Mouse (Mus musculus): ENCODE data around the gene Nckap5l. TPM values are rescaled to one million over a fixed set of nuclear protein-coding genes. Genes with fewer than 3 reads are reported as not detected.
A peak's percentile ranks its signal among the peaks of the same experiment; 100 is the strongest.

Gene Nckap5l
- polyA plus RNA-seq (2015; fragmentation: Nextera tagmentation; extraction: Ambion mirVana) = 8.7 and 11.6 TPM in 2 replicates

DNA sequence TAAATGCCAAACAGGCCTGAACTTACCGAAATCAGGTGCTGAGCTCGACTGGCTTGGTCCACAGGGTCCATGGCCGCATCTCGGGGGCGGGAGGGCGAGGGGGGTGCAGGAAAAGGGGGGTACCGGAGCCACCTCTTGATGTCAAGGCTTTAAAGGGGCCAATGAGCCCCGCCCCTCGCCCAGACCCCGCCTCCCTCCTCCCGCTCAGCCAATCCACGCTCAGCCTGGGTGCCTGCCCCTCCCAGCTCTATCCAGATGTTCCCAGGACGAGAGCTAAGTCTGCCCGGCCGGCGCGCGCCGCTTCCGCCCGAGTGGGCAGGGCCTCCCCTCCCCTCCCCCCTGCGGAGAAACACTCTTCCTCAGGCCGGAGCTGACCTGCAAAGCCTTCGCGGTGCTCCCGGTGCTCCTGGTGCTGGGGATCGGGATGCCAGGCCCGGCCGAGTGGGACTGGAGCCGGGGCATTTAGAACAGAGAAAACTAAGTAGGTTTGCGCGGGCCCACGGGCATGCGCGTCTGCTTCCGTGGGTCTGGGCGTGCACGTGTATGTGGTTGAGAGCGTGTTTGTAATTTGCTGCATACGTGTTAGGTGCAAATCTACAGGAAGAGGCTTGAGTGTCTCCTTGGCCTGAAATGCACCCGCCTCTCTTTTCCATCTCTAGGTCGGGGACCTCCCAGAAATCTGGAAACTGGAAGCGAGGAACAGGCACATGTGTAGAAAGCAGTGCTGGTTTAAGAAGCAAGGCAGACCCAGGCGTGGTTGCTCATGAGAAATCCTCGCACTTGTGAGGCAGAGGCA, at the start of gene Nckap5l:
TSS of gene Nckap5l (minus strand) at position 143 of the 796 bp plus-strand sequence.
- peaks cover 4% of the 10 kb centered on the region; the same call in 1 of the 2 replicates for H3K36me3 ChIP-seq
- WGBS = under 1% methylated on average over 45 of the region's 45 CpGs
- no peaks in the 10 kb centered on the region for H3K9me3 ChIP-seq
- H3K9ac ChIP-seq = peak within 1 kb of the TSS; percentile 61
- H3K27me3 ChIP-seq = no peaks in the 10 kb centered on the region
- H3K4me1 ChIP-seq = peaks cover 43% of the 10 kb centered on the region
- peak within 1 kb of the TSS; percentile 81 for H3K4me3 ChIP-seq
- peak within 1 kb of the TSS; percentile 81 for H3K4me2 ChIP-seq
- peak within 1 kb of the TSS; percentile 89 for H3K27ac ChIP-seq
- peak; percentile 94 for ATAC-seq (ENCODE audit: borderline replicate concordance, extremely low read depth, low FRiP score, low TSS enrichment)

DNA sequence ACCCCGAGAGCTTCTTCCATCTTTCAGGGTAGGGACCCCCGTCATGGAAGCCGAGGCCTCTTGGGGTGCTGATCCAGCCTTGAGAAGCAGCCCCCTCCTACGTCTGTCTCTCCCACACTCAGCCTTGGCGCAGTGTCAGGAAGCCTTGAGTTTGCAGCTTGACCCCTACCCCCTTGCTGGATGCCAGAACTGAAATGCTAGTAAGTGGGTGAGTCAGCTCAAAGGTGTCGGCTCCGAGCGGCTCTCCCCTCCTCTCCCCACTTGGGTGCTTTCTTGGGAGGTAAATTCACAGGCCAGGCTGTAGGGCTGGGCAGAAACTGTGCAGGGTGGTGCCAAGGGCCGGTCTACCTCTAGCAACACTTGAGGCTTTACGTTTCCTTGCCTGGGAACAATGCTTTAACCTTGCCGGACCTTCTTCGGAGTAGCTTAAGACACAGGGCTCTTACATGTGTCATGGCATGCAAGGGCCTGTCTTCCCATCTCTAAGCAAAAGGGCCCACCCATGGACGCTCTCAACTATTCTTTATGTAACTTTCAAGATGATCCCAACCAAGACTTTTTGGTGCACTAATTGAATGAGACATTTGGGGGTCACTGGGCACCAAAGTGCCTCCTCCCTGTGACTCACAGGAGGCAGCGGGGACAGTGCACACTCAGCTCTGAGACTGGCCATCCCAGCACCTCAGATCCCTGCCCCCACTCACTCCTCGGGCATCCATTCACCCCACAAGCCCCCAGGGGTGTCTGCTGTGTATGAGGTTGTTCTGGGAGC, 48.0 kb upstream of the Nckap5l start:
- Histone ChIP-seq H3K9me3 (no peaks in the 10 kb centered on the region), H3K9ac (no peak overlapping the region), H3K36me3 (no peaks in the 10 kb centered on the region), H3K4me1 (peaks cover 55% of the 10 kb centered on the region), H3K27me3 (no peaks in the 10 kb centered on the region), H3K4me3 (no peak overlapping the region), H3K27ac (peak overlapping the region; percentile 47), H3K4me2 (no peak overlapping the region)
- WGBS = 41% methylated on average over 15 of the region's 15 CpGs
- ATAC-seq (ENCODE audit: borderline replicate concordance, extremely low read depth, low FRiP score, low TSS enrichment) = peak; percentile 71

DNA sequence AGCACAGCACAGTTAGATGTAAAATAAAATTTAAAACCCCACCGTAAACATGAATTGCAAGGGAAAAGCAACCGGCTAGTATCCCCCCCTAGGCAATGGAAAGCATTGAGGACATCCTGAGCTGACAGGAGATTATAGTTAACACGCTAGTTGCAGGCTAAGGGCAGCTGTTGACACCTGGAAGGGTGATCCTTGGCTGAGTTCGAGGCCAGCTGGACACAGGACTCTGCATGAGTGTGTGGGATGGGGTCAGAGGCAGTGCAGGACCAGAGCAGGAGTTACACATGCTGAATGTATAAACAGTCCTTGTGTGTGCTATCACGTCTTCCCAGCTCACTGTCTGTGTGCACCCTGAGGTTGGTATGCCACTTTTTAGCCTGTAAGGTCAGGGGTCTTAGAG, 45.7 kb upstream of the Nckap5l start:
- no peak overlapping the region for H3K27ac ChIP-seq
- peaks cover 72% of the 10 kb centered on the region for H3K4me1 ChIP-seq
- no peak overlapping the region for H3K4me2 ChIP-seq
- H3K9me3 ChIP-seq = no peaks in the 10 kb centered on the region
- no peaks in the 10 kb centered on the region for H3K27me3 ChIP-seq
- no peak for ATAC-seq (ENCODE audit: borderline replicate concordance, extremely low read depth, low FRiP score, low TSS enrichment)
- 67% methylated on average over 5 of the region's 5 CpGs for WGBS
- no peak overlapping the region for H3K9ac ChIP-seq
- no peaks in the 10 kb centered on the region for H3K36me3 ChIP-seq
- no peak overlapping the region for H3K4me3 ChIP-seq

DNA sequence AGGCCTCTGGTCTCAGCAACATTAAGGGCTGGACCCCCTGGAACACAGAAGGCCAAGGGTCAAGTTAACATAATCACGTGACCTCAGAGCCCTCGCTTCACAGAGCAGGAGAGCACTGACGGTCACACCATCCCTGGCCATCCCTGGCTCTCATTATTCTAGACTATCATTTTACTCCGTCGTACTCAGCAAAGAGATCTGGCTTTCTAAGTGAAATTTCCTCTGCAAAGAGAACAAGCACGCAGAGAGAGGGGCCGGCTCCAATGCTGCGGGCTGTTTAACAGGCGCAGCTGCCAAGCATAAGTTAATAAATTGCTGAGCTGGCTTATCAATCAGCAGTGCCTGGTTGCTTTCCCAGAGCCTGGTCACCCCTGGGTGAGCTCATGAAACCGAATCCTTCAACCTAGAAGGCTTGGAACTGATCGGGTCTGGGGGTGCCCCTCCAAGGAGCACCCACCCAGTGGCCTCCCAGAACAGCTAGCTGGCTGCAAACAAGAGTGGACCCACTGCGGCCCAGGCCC, 44.8 kb upstream of the Nckap5l start:
- Histone ChIP-seq H3K4me1 (peaks cover 81% of the 10 kb centered on the region), H3K4me3 (no peak overlapping the region), H3K9me3 (no peaks in the 10 kb centered on the region), H3K4me2 (no peak overlapping the region), H3K9ac (no peak overlapping the region), H3K36me3 (no peaks in the 10 kb centered on the region), H3K27ac (peak overlapping the region; percentile 41), H3K27me3 (no peaks in the 10 kb centered on the region)
- WGBS = 44% methylated on average over 12 of the region's 12 CpGs
- no peak for ATAC-seq (ENCODE audit: borderline replicate concordance, extremely low read depth, low FRiP score, low TSS enrichment)

DNA sequence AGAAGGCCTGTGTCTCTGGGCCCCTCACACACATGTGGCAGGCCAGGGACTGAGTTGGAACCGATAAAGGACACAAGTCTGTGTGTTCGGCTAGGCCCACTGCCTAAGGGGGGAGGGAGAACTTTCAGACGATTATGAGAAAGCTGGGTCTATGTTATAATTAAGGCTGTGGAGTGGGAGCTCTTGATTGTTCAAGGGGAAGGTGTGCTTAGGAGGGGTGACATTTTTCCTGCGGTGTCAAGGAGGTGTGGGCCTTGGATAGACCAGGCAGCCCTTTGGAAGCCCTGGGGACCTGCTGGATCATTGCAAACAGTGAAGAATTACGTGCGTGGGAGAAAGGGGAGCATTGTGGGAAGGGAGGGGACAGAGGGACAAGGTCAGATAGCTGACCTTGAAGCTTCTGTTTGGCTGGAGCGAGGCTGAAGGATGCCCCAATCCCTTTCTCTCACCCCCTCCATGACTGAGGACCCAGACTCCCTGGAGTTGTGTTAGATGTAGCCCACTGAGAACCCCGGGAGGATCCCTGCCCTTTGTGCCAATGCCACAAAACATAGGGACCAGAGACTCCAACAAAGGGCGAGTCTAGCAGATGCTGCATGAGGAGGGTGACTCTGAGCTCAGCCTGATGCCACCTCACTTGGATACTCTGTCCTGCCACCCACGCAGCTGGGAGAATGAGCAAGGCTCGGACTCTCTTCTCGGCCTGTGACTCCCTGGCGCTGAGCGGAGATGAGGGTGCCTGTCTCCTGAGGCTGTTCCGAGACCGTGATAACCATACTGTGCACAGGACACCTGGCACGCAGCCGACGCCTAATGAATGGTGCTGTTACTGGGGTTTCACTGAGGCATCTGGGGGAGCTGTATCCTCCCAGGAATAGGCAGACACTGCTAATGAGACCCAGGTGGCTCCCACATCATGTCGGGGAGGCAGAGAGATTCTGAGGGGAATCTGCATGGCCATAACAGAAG, 44.0 kb upstream of the Nckap5l start:
- H3K27ac ChIP-seq = peak overlapping the region; percentile 41
- no peaks in the 10 kb centered on the region for H3K9me3 ChIP-seq
- H3K9ac ChIP-seq = no peak overlapping the region
- no peak overlapping the region for H3K4me2 ChIP-seq
- no peaks in the 10 kb centered on the region for H3K27me3 ChIP-seq
- H3K4me1 ChIP-seq = peaks cover 82% of the 10 kb centered on the region
- H3K4me3 ChIP-seq = no peak overlapping the region
- no peaks in the 10 kb centered on the region for H3K36me3 ChIP-seq
- ATAC-seq (ENCODE audit: borderline replicate concordance, extremely low read depth, low FRiP score, low TSS enrichment) = no peak
- 69% methylated on average over 20 of the region's 20 CpGs for WGBS

DNA sequence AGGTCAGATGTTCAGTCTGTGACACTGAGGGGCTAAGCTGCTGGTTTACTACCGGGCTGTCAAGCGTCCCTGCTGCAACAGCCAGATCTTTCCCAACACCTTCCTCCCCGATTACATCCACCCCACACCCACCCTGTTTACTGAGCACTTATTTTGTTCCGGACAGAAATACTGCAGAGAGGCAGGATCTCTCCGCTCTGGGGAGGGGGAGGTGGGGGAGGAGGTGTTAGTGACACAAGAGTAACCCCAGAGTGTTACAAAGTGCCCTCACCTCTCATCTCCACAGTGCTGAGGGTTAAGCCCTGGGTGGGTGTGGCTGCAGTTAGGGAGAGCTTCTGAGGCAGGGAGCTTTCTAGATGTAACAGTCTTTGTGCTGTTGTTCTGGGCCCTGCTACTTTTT, 42.8 kb upstream of the Nckap5l start:
- H3K4me2 ChIP-seq = no peak overlapping the region
- ATAC-seq (ENCODE audit: borderline replicate concordance, extremely low read depth, low FRiP score, low TSS enrichment) = no peak
- H3K4me1 ChIP-seq = peaks cover 70% of the 10 kb centered on the region

DNA sequence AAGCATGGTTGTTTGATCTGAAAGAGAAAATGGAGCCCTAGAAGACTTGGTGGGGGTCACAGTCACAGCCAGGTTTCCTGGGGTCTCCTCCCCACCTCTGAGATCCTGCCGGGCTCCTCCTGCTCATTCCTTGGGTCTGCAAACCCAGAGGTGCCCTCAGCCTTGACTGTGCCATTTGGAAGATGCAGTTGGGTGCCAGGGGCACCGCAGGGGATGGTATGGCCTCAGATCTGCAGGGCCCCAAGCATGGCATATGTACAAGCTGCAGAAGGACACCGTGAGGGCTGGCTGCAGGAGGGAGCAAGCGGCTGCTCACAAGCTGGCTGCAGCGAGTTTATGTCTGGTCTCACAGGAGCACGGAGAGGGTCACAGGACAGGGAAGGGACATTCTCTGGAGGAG, 42.2 kb upstream of the Nckap5l start:
- no peak for ATAC-seq (ENCODE audit: borderline replicate concordance, extremely low read depth, low FRiP score, low TSS enrichment)
- H3K9me3 ChIP-seq = no peaks in the 10 kb centered on the region
- H3K9ac ChIP-seq = no peak overlapping the region
- no peak overlapping the region for H3K4me2 ChIP-seq
- no peak overlapping the region for H3K4me3 ChIP-seq
- H3K4me1 ChIP-seq = peaks cover 64% of the 10 kb centered on the region
- no peak overlapping the region for H3K27ac ChIP-seq
- no peaks in the 10 kb centered on the region for H3K27me3 ChIP-seq
- WGBS = 39% methylated on average over 6 of the region's 6 CpGs
- no peaks in the 10 kb centered on the region for H3K36me3 ChIP-seq

More for the DNA sequence above, 42.8 kb upstream of the Nckap5l start:
- Histone ChIP-seq H3K27me3 (no peaks in the 10 kb centered on the region), H3K36me3 (no peaks in the 10 kb centered on the region), H3K4me3 (no peak overlapping the region), H3K9ac (no peak overlapping the region), H3K9me3 (no peaks in the 10 kb centered on the region), H3K27ac (no peak overlapping the region)
- WGBS = 9% methylated on average over 5 of the region's 5 CpGs

DNA sequence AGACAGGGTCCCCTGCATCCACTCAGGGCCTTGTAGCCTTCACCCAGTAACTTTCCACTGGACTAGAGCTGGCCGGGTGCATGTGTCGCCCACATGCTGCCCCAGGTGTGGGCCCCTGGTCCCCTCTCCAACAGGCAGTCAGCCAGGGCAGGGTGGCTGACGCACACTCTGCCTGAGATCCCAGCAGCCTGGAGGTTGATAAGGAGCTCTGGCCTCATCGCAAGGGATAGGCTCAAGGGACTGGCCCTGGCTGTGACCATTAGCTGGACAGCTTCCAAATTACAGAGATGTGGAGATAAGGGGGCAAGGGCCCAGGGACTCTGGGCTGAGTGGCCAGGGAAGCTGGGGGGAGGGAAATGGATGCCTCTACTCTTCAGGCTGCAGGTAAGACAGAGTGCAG, 41.2 kb upstream of the Nckap5l start:
- Histone ChIP-seq H3K9me3 (no peaks in the 10 kb centered on the region), H3K4me1 (peaks cover 56% of the 10 kb centered on the region), H3K27ac (peak overlapping the region; percentile 85), H3K4me3 (no peak overlapping the region), H3K27me3 (no peaks in the 10 kb centered on the region), H3K9ac (no peak overlapping the region), H3K36me3 (no peaks in the 10 kb centered on the region), H3K4me2 (peak overlapping the region; percentile 9; the same call in 1 of the 2 replicates)
- 30% methylated on average over 4 of the region's 4 CpGs for WGBS
- no peak for ATAC-seq (ENCODE audit: borderline replicate concordance, extremely low read depth, low FRiP score, low TSS enrichment)

DNA sequence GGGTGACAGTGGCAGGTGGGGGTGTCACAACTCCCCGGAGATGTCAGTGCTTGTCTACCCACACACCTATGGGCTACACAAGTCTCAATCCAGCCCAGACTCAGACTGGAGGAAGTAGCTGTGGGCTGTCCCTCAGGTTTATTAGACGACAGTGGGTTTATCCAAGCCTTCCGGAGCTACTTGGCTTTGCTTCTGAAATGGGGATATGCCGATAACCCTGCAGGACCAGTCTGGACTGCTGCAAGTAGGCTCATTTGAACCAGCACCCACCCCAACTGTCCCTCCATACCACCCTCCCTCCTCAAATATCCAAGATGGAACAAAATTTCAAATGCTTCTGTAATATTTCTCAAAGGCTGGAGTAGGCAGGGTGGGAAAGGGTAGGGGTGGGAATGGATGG, 40.8 kb upstream of the Nckap5l start:
- H3K4me1 ChIP-seq = peaks cover 55% of the 10 kb centered on the region
- no peak overlapping the region for H3K4me3 ChIP-seq
- H3K27ac ChIP-seq = peak overlapping the region; percentile 85
- H3K27me3 ChIP-seq = no peaks in the 10 kb centered on the region
- no peak overlapping the region for H3K9ac ChIP-seq
- WGBS = 40% methylated on average over 4 of the region's 4 CpGs
- ATAC-seq (ENCODE audit: borderline replicate concordance, extremely low read depth, low FRiP score, low TSS enrichment) = no peak
- no peaks in the 10 kb centered on the region for H3K9me3 ChIP-seq
- H3K4me2 ChIP-seq = peak overlapping the region; percentile 16; the same call in 1 of the 2 replicates
- no peaks in the 10 kb centered on the region for H3K36me3 ChIP-seq

DNA sequence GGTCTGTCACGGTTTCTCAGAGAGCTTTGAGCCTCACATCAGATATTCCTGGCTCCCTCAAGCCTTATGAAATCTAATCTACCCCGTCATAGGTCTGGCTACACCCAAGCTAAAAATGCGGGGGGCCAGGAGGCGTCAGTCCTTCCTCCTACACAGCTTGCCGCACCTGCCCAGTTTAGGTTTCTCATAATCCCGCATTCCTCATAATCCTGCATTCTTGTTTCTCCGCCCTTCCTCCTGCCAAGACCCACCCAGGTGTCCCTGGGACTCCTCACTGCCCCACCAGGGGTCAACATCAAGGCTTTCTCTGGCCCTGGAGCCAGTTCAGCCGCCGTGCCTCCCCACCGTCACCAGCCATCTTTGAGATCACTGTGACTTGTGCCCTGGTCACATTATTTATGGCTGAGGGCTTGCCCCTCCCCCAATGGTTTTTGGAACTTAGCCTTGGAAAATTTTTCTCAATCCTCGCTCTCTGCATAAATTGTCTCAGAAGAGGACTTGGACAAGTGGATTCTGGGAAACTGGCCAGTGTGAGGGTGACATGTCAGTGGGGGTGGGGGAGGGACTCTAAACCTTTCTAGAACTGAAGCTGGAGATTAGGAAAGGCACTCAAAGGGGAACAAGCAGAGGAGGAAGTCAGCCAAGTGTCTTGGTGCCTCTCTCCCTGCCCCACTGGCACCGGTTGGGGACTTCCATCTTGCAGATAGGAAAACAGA, 40.1 kb upstream of the Nckap5l start:
- Histone ChIP-seq H3K9ac (no peak overlapping the region), H3K27me3 (no peaks in the 10 kb centered on the region), H3K4me3 (no peak overlapping the region), H3K27ac (peak overlapping the region; percentile 85), H3K36me3 (no peaks in the 10 kb centered on the region), H3K4me1 (peaks cover 53% of the 10 kb centered on the region), H3K4me2 (peak overlapping the region; percentile 38; the same call in 1 of the 2 replicates), H3K9me3 (no peaks in the 10 kb centered on the region)
- 31% methylated on average over 12 of the region's 12 CpGs for WGBS
- peak; percentile 51 for ATAC-seq (ENCODE audit: borderline replicate concordance, extremely low read depth, low FRiP score, low TSS enrichment)

All from lung, embryonic 15.5 days (tissue).